Mouse (Mus musculus): Measurements from ENCODE around the gene Eef1a2. TPM values are rescaled to one million over a fixed set of nuclear protein-coding genes. Genes with fewer than 3 reads are reported as not detected.

The Eef1a2 gene
- not detected for total RNA-seq (2023)

GRCm38 (mm10) chr2:181156248-181157121 lies at the start of gene Eef1a2:
Gene Eef1a2 (minus strand): TSS chr2:181157014.

GRCm38 (mm10) chr2:181202422-181202821 lies 45.6 kb upstream of the Eef1a2 start, which contains the start of gene Ptk6:
Gene Ptk6 (minus strand): TSS chr2:181202789.

GRCm38 (mm10) chr2:181187121-181188000 lies 30.5 kb upstream of the Eef1a2 start, which contains the start of gene Ppdpf:
Gene Ppdpf (plus strand): TSS chr2:181187247.

GRCm38 (mm10) chr2:181134591-181135445 lies 22.0 kb downstream of the Eef1a2 start, which contains the start of gene Kcnq2:
Gene Kcnq2 (minus strand): TSS chr2:181135300.

Other genes starting within 250 kb of the Eef1a2 start
- gene Ythdf1, start 236.1 kb downstream of the Eef1a2 start, total RNA-seq (2023): 98.8 TPM
- gene Birc7, start 228.0 kb downstream of the Eef1a2 start, total RNA-seq (2023): not detected
- gene Nkain4, start 202.3 kb downstream of the Eef1a2 start, total RNA-seq (2023): not detected
- 71.6 TPM for gene Arfgap1, start 189.8 kb downstream of the Eef1a2 start, total RNA-seq (2023)
- gene Col20a1, start 170.5 kb downstream of the Eef1a2 start, total RNA-seq (2023): 5.2 TPM
- not detected for gene Chrna4, start 113.5 kb downstream of the Eef1a2 start, total RNA-seq (2023)
- not detected for gene Kcnq2, start 21.7 kb downstream of the Eef1a2 start, total RNA-seq (2023)
- 87.7 TPM for gene Ppdpf, start 30.2 kb upstream of the Eef1a2 start, total RNA-seq (2023)
- gene Ptk6, start 45.8 kb upstream of the Eef1a2 start, total RNA-seq (2023): not detected
- gene Srms, start 56.2 kb upstream of the Eef1a2 start, total RNA-seq (2023): 0.79 TPM
- gene Fndc11, start 63.0 kb upstream of the Eef1a2 start, total RNA-seq (2023): not detected
- 138 TPM for gene Helz2, start 85.0 kb upstream of the Eef1a2 start, total RNA-seq (2023)
- 53.9 TPM for gene Gmeb2, start 131.0 kb upstream of the Eef1a2 start, total RNA-seq (2023)
- gene Stmn3, start 157.5 kb upstream of the Eef1a2 start, total RNA-seq (2023): not detected
- gene Rtel1, start 162.7 kb upstream of the Eef1a2 start, total RNA-seq (2023): 115 TPM
- gene Zgpat, start 207.9 kb upstream of the Eef1a2 start, total RNA-seq (2023): 102 TPM
- 82.0 TPM for gene Arfrp1, start 208.4 kb upstream of the Eef1a2 start, total RNA-seq (2023)
- gene Lime1, start 223.1 kb upstream of the Eef1a2 start, total RNA-seq (2023): 214 TPM